Mouse (Mus musculus) lung, postnatal 0 days (tissue): ENCODE measurements around the gene Pan3.

Experiments used
- CTCF ChIP-seq: IDR thresholded peaks from 2 replicates; pipeline ENCODE4 v1.5.1; 2016; ENCODE audit warnings: antibody characterized with exemption, mild to moderate bottlenecking
- EP300 ChIP-seq: IDR thresholded peaks from 2 replicates; pipeline ENCODE4 v1.6.1; 2016; ENCODE audit warnings: antibody characterized with exemption, mild to moderate bottlenecking, control low read depth

DNA sequence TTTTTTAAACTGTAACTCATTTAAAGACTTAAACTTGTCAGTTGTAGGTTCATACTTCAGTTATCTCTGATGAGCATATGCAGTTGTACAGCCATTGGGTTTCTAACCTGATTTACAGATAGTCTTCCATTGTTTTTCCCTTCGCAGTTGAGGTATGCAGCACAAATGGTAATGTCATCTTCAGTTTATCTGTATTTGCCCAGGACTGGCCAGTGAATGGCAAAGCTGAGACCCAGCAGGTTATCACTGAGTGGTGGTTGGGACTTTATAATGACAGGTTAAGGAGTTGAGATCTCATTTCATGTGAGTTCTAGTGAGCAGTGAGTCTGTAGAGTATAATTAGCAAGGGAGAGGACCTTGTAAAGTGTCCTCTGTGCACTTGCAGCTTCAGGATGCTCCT lies 12.0 kb downstream of the Pan3 start:
- TF ChIP-seq EP300 = no peak
- no peak for TF ChIP-seq CTCF
